Mouse (Mus musculus): ENCODE results near the gene Thnsl1.

GRCm38 (mm10) chr2:21195233-21195632 is 10.3 kb upstream of the Thnsl1 start:
- TF ChIP-seq EP300 (IDR thresholded peaks at IDR 0.05) (no peak), CTCF (IDR thresholded peaks at IDR 0.05) (no peak)

Measured in lung, postnatal 0 days (tissue).